Mouse (Mus musculus): ENCODE data around the gene Ppp1r12b. TPM values are rescaled to one million over a fixed set of nuclear protein-coding genes. Genes with fewer than 3 reads are reported as not detected.

Gene Ppp1r12b
- 6.1 and 6.5 TPM in 2 replicates for polyA plus RNA-seq (2012; rRNA removed)

DNA sequence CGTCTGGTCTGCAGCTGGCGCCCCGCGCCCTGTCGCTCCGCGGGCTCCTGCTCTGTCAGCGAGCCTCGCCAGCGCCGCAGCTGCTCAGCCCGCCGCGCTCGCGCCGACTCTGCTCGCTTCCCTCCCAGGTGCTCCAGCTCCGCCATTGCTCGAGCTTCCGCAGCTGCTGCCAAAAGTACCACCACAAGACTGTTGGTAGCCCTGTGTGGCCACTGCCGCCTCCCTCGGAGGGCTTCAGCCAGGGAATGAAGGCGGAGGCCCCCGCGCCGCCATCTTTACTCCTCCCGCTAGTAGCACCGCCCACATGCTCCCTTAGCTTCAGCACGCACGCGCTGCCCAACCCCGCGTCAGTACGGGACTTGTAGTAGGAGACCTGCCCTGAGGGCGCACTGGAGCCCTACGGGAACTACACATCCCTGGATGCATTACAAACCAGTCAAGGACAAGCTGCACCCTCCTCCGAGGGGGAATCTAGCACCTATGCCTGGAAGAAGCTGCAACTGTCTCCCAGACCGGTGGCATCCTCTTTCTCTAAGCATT, at the start of gene Ppp1r12b:
Gene Ppp1r12b, minus strand, starts transcription at position 306 of the 540 bp plus-strand sequence.
- H3K27me3 ChIP-seq (ENCODE audit: control insufficient read depth, insufficient read depth, low read length) = no peaks in the 10 kb centered on the region
- H3K4me1 ChIP-seq (ENCODE audit: control insufficient read depth, insufficient read depth, insufficient read length) = peaks cover 5% of the 10 kb centered on the region
- peak; percentile 69 to 87 for DNase-seq (ENCODE audit: low read depth in 1 of 2, low spot score in 2 of 2)
- peak within 1 kb of the TSS; percentile 71 for H3K27ac ChIP-seq (ENCODE audit: insufficient read depth, low read length)
- WGBS = under 1% methylated on average over 39 of the region's 39 CpGs
- no peaks in the 10 kb centered on the region for H3K36me3 ChIP-seq (ENCODE audit: control insufficient read depth, insufficient read depth, low read length)
- no peak for TF ChIP-seq POLR2A (IDR thresholded peaks at IDR 0.05; ENCODE audit: low read depth, low read length)
- TF ChIP-seq CTCF (IDR thresholded peaks at IDR 0.05; ENCODE audit: extremely low read depth, insufficient read depth, insufficient read length, insufficient replicate concordance) = no peak
- H3K4me3 ChIP-seq (ENCODE audit: extremely low read depth, insufficient read depth, insufficient read length) = peak within 1 kb of the TSS; percentile 96

DNA sequence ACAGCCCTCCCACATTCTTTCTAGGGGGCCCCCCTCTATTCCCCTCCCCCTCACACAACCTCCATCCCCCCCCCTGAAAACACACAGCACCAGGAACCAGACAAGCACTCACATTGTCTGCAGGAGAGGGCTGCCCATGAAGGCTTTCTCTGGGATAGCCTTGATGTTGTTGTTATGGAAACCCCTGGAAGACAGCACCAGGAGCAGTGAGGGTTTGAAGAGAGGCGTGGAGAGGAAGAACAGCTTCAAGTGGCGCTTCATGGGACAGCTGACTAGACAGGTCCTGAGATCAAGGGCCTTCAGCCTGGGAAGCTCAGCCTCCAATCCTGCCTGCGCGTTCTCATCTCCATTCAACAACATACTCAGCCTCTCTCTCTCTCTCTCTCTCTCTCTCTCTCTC, 47.6 kb upstream of the Ppp1r12b start:
- no peaks in the 10 kb centered on the region for H3K4me1 ChIP-seq (ENCODE audit: control insufficient read depth, insufficient read depth, insufficient read length)
- WGBS = 74% methylated on average over 4 of the region's 4 CpGs
- TF ChIP-seq CTCF (IDR thresholded peaks at IDR 0.05; ENCODE audit: extremely low read depth, insufficient read depth, insufficient read length, insufficient replicate concordance) (no peak), POLR2A (IDR thresholded peaks at IDR 0.05; ENCODE audit: low read depth, low read length) (no peak)
- no peaks in the 10 kb centered on the region for H3K27me3 ChIP-seq (ENCODE audit: control insufficient read depth, insufficient read depth, low read length)
- H3K27ac ChIP-seq (ENCODE audit: insufficient read depth, low read length) = no peak overlapping the region
- DNase-seq (ENCODE audit: low read depth in 1 of 2, low spot score in 2 of 2) = no peak
- H3K4me3 ChIP-seq (ENCODE audit: extremely low read depth, insufficient read depth, insufficient read length) = no peak overlapping the region
- no peaks in the 10 kb centered on the region for H3K36me3 ChIP-seq (ENCODE audit: control insufficient read depth, insufficient read depth, low read length)

DNA sequence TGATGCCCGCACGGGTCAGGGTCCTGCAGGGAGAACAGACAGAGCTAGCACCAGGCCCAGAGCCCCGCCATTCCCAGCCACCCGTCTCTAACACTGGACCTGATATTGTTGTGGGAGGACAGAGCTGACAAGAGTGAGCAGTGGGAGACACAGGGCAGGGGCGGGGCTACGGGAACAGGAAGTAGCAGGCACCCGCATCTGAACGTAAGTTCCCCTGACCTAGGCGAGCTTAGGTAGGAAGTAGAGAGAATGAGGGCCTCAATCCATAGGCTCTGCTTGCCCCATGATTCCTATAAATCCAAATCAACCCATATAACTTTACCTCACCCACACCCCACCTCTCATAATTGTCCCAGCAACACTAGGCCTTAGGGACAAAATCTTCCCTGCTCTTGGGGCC, 44.8 kb upstream of the Ppp1r12b start:
- TF ChIP-seq CTCF (IDR thresholded peaks at IDR 0.05; ENCODE audit: extremely low read depth, insufficient read depth, insufficient read length, insufficient replicate concordance) = no peak
- TF ChIP-seq POLR2A (IDR thresholded peaks at IDR 0.05; ENCODE audit: low read depth, low read length) = no peak
- H3K4me3 ChIP-seq (ENCODE audit: extremely low read depth, insufficient read depth, insufficient read length) = no peak overlapping the region
- WGBS = 60% methylated on average over 9 of the region's 9 CpGs
- H3K27me3 ChIP-seq (ENCODE audit: control insufficient read depth, insufficient read depth, low read length) = no peaks in the 10 kb centered on the region
- H3K36me3 ChIP-seq (ENCODE audit: control insufficient read depth, insufficient read depth, low read length) = no peaks in the 10 kb centered on the region
- no peak for DNase-seq (ENCODE audit: low read depth in 1 of 2, low spot score in 2 of 2)
- H3K27ac ChIP-seq (ENCODE audit: insufficient read depth, low read length) = no peak overlapping the region
- H3K4me1 ChIP-seq (ENCODE audit: control insufficient read depth, insufficient read depth, insufficient read length) = no peaks in the 10 kb centered on the region

DNA sequence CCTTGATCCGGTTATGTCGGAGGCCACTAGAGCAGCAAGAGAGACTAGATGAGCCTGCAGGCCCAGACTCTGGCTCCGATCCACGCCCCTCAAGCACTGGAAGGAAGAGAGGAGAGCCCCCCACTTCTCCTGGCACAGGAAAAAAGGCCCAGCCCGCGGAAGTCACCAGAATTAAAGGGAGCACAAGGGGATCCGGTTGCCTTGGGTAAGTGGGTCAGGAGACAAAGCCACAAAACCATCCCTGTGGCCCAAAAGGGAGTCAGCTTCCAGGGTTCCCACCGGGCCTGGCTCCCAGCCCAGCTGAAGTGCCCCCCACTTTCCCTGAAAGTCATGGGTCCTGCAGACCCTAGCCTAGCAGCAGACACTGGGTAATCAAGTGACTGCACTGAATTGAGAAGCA, 42.5 kb upstream of the Ppp1r12b start:
- Histone ChIP-seq H3K4me1 (ENCODE audit: control insufficient read depth, insufficient read depth, insufficient read length) (no peaks in the 10 kb centered on the region), H3K27me3 (ENCODE audit: control insufficient read depth, insufficient read depth, low read length) (no peaks in the 10 kb centered on the region), H3K36me3 (ENCODE audit: control insufficient read depth, insufficient read depth, low read length) (no peaks in the 10 kb centered on the region), H3K27ac (ENCODE audit: insufficient read depth, low read length) (no peak overlapping the region), H3K4me3 (ENCODE audit: extremely low read depth, insufficient read depth, insufficient read length) (no peak overlapping the region)
- DNase-seq (ENCODE audit: low read depth in 1 of 2, low spot score in 2 of 2) = no peak
- 88% methylated on average over 8 of the region's 8 CpGs for WGBS
- TF ChIP-seq POLR2A (IDR thresholded peaks at IDR 0.05; ENCODE audit: low read depth, low read length) = no peak
- no peak for TF ChIP-seq CTCF (IDR thresholded peaks at IDR 0.05; ENCODE audit: extremely low read depth, insufficient read depth, insufficient read length, insufficient replicate concordance)

DNA sequence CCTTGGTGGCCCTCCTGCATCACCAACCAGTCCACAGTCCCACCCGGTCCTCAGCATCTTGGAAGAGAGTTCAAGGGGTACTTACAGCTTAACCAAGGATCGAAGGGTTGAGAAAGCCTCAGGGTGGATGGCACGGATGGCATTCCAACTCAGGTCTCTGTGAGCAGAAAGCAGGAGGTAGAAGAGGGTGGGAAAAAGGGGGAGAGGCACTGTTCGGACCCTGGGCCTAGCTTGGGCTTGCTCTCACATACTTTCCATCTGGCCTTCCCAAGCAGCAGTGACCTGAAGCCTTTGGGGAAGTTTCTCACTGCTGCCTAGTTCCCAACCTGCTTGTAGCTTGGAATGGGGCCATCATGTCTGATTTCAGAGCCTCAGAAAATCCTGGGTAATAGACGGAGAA, 41.8 kb upstream of the Ppp1r12b start:
- Histone ChIP-seq H3K4me1 (ENCODE audit: control insufficient read depth, insufficient read depth, insufficient read length) (no peaks in the 10 kb centered on the region), H3K27me3 (ENCODE audit: control insufficient read depth, insufficient read depth, low read length) (no peaks in the 10 kb centered on the region), H3K27ac (ENCODE audit: insufficient read depth, low read length) (no peak overlapping the region), H3K4me3 (ENCODE audit: extremely low read depth, insufficient read depth, insufficient read length) (no peak overlapping the region), H3K36me3 (ENCODE audit: control insufficient read depth, insufficient read depth, low read length) (no peaks in the 10 kb centered on the region)
- no peak for DNase-seq (ENCODE audit: low read depth in 1 of 2, low spot score in 2 of 2)
- 89% methylated on average over 5 of the region's 5 CpGs for WGBS
- no peak for TF ChIP-seq POLR2A (IDR thresholded peaks at IDR 0.05; ENCODE audit: low read depth, low read length)
- TF ChIP-seq CTCF (IDR thresholded peaks at IDR 0.05; ENCODE audit: extremely low read depth, insufficient read depth, insufficient read length, insufficient replicate concordance) = no peak

DNA sequence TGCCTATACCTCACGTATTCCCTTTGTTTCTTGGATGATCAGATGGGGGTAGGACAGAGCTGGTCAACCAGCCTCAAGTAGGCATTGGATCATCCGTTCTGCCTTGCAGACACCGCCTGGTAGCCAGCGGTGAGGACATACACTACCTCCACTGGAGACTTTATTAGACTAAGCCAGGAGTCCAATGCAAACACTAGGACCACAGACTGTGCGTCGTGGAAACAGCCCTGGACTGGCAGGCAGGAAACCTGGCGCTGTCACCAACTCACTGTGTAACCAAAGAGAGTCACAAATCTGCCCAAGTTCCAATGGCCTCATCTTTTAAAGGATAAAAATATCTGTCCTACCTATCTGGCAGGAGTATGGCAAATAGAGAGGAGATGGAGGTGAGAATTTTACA, 40.7 kb upstream of the Ppp1r12b start:
- H3K27ac ChIP-seq (ENCODE audit: insufficient read depth, low read length) = no peak overlapping the region
- TF ChIP-seq POLR2A (IDR thresholded peaks at IDR 0.05; ENCODE audit: low read depth, low read length) (no peak), CTCF (IDR thresholded peaks at IDR 0.05; ENCODE audit: extremely low read depth, insufficient read depth, insufficient read length, insufficient replicate concordance) (no peak)
- DNase-seq (ENCODE audit: low read depth in 1 of 2, low spot score in 2 of 2) = no peak
- 88% methylated on average over 7 of the region's 7 CpGs for WGBS
- H3K4me1 ChIP-seq (ENCODE audit: control insufficient read depth, insufficient read depth, insufficient read length) = no peaks in the 10 kb centered on the region
- no peaks in the 10 kb centered on the region for H3K36me3 ChIP-seq (ENCODE audit: control insufficient read depth, insufficient read depth, low read length)
- no peaks in the 10 kb centered on the region for H3K27me3 ChIP-seq (ENCODE audit: control insufficient read depth, insufficient read depth, low read length)
- no peak overlapping the region for H3K4me3 ChIP-seq (ENCODE audit: extremely low read depth, insufficient read depth, insufficient read length)

DNA sequence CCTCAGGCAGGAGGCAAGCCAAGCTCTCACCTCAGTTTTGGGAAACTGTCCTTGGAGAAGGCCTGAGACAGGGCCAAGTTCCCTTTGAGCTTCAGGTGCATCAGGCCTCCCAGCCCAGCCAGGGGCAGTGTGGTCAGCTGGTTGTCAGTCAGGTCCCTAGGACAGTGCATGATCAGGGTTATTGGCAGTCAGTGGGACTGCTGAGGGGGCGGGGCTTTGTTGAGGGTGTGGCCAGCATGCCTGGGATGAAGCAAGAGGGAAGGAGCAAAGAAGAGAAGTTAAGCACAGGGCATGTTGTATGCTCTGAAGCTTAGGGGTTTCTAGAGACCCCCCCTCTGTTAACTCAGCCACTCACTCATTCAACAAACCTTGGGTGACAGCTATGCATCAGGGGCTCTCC, 40.2 kb upstream of the Ppp1r12b start:
- no peak overlapping the region for H3K27ac ChIP-seq (ENCODE audit: insufficient read depth, low read length)
- no peaks in the 10 kb centered on the region for H3K36me3 ChIP-seq (ENCODE audit: control insufficient read depth, insufficient read depth, low read length)
- TF ChIP-seq POLR2A (IDR thresholded peaks at IDR 0.05; ENCODE audit: low read depth, low read length) = no peak
- no peak for TF ChIP-seq CTCF (IDR thresholded peaks at IDR 0.05; ENCODE audit: extremely low read depth, insufficient read depth, insufficient read length, insufficient replicate concordance)
- DNase-seq (ENCODE audit: low read depth in 1 of 2, low spot score in 2 of 2) = no peak
- H3K4me3 ChIP-seq (ENCODE audit: extremely low read depth, insufficient read depth, insufficient read length) = no peak overlapping the region
- WGBS = 63% methylated on average over 1 of the region's 1 CpGs
- no peaks in the 10 kb centered on the region for H3K4me1 ChIP-seq (ENCODE audit: control insufficient read depth, insufficient read depth, insufficient read length)
- H3K27me3 ChIP-seq (ENCODE audit: control insufficient read depth, insufficient read depth, low read length) = no peaks in the 10 kb centered on the region; the same call in 1 of the 2 replicates

Data from spleen, adult 2 months (tissue).